Mouse (Mus musculus) left cerebral cortex, adult 9 months (tissue): ENCODE measurements around the gene Gprc6a.

Experiments
- DNase-seq, 2 experiments: peaks; one replicate each; pipeline ENCODE4 v3.0.0; 2022; ENCODE audit warnings: low spot score in 2 of 2

Gene Gprc6a

DNA sequence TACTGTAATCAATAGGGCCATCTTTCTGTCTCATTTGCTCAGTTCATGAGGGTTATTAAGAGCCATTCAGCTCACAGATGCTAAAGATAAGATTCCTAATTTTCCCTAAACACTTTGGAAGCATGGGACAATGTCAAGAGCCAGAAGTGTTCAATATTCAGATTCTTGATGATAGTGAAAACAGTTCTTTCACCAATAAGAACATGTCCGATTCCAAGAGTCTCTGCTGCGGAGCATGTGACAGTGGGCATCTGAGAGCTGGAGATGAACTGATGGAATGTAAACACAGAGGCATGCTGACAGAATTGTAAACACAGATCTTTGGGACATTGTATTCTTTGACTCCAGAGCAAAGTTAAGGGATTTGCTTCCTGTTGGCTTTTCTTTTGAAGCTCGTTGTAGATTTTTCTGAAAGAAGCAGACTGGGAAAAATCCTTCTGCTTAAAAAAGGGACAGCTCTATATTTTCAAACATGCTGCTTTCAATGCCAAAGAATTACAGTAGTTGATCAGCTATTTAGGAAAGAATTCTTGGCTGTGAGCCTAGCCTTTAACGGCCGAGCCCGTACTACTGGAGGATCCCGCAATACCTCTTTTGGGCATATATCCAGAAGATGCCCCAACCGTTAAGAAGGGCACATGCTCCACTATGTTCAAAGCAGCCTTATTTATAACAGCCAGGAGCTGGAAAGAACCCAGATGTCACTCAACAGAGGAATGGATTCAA is at the start of gene Gprc6a:
Gene Gprc6a, minus strand, starts transcription at position 51 of the 726 bp plus-strand sequence.
- DNase-seq, result no peak

DNA sequence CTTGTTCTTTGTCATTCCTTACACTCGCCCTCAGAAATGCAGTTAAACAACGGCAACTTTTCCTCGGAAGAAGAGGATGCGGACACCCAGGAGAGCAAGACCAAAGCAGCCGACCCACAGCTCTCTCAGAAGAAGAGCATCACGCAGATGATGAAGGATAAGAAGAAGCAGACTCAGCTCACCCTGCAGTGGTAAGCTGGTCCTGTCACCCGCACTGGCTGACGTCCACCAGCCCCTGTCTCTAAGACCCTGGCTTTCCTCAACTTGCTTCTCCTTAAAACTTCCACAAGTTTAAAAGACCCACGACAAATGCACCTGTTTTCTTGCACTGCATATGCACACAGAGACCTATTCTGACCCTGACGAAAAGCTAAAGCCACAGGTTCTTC is 47.0 kb upstream of the Gprc6a start:
- no peak for DNase-seq

DNA sequence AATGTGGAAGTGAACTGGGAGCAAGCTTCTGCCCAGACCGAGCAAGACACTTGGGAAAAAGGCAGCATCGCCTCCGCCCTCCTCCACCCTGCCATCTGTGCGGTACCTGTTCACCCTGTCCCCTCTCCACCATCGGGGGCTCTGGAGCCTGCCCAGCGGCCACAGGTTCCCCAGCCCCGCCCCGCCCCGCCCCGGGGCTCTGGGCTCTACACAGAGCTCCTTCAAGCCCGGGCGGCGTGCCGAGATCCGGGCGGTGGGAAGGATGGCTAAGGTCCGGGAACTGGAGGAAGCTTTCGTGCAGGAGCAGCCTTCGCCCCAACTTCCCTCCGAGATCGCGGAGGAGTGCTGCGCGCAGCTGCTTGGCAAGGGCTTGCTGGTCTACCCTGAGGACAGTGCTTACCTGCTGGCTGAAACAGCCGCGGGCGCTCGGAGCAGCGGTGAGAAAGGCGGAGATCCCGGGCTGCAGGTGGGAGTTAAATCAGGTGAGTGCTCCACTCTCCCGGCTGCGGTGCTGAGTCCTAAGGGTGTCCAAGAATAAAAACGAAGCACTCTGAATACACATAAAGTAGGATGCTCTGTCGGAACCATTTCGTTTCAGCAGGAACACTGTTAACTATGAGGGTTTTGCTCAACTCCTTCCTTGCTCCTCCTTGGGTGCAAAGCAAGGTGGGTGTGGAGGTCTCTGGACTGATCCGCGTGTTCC is 46.4 kb upstream of the Gprc6a start, which contains the start of gene Rfx6:
Gene Rfx6, plus strand, starts transcription at position 209 of the 703 bp plus-strand sequence.
- DNase-seq, result peak in 1 of 2 experiments; percentile 8

DNA sequence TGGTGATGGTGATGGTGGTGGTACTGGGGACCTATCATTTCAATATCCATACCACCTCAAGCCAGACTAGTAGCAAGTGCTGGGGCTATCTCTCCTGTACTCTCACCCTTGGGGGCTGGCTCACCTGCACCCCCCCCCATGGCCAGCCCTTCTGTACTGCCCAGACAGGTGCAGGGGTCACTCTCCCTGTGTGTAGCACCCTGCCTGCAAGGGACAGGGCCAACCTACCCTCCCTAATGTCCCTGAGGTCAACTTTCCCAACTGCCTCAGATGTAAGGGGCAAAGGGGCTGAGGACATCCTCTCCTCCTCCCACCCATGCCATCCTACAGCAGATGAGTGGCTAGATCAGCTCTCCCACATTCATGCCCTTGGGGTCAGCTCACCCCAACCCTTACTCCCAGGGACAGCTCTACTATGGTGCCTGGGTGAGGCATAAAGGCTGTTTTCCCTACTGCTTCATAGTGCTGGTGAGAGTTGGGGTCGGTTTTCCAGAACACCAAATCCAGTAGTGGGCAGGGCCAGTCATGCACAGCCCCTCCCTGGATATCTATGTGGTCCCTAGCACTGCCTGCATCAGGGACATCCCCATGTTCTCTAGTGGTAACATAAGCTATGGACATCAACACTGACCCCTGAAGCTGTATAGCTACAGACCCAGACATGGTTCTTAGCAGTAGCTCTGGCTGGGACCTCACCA is 41.0 kb upstream of the Gprc6a start:
- no peak for DNase-seq

DNA sequence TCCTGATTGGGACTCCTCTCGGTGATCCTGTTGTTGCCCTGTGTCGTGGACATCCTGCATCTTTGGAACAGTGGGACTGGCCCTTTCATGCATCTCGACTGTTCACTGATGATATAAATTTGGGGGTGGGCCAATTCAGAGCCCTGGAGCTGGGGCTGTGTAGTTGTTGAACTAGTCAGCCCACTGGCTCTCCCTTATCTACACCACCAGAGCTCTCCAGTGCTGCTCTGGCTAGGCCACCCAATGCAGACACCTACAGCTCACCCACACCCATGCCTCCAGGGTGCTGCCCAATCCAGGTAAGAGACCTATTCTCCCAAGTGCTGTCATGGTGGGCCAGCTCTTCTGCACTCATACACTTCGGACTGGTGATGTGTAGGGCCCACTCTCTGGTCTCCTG is 40.3 kb upstream of the Gprc6a start:
- DNase-seq, result no peak

DNA sequence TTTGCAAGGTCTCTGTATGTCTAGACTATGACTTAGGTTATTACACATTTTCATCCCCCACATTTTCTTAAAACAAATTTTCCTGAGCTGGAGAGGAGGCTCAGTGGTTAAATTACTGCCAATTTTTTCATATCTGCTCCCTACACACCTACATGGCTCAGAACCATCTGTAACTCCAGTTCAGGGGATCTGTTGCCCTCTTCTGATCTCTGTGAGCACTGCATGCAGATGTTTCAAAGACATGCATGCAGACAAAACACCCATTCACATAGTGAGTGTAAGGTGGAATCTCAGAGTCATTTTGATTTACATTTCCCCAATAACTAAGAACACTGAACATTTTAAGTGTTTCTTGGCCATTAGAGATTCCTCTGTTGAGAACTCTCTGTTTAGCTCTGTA is 38.1 kb upstream of the Gprc6a start:
- no peak for DNase-seq

DNA sequence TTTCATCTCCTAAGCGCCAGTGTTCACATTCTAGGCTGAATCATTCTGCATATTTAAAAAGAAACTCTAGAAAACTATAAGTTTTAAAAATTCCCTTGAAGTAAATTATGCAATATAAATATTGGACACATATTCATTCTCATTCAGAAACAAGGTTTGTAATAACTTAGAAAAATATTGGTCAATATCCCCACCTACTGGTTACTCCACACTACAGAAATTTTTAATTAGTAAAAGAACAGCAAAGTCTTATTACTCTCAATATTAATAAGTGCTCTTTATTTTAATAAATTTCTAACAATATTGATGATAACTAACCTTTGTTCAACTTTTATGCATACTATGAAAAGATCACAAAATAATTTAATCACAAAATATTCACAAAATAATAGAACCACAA is 26.1 kb upstream of the Gprc6a start:
- no peak for DNase-seq

DNA sequence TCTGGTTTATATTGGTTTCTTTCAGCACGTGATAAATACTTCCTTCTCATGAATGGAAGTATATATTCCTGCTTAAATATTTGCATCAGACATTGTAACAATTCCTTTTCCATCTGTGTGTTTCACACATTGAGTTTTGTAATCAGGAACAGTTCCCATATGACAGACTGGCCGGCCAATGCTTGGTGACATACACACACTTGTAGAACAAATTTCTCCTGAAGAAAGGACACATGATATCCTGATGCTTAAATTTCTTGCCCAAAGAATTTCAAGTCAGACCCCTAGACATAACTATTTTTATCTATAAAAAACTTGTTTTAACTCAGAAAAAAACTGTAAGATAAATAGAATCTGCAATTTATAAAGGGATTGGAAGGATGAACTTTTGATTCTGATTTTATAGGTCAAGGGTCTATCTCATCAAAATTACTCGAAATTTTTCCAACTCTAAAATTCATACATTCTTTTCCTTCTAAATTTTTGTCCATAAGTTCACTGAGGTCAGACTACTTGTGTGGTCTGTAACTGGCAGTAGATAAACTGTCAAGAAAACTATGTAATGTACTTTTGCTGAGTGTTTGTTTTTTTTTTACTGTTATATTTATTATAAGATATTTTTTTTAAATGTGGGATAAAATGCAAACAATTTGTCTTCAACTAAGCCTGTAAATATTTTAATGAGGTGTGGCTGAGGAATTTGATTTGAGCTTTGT is 18.4 kb upstream of the Gprc6a start:
- DNase-seq, result no peak

DNA sequence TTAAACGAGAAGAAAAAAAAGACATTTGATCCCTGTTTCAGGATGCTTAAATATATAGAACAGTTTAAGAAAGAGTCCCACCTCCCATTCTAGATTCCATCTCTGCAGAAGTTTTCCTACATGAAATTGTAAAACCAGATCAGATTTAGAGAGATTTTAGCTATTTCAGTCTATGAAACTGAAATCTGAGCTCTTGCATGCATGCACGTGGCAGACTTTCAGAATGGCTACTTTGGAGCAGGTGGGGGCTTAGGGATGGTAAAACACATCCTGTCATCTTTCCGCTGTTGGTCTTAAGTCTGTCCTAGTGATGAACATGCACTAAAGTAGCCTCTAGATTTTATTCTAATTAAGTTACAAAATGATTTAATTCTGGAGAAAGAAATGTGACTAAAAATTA is 10.1 kb downstream of the Gprc6a start:
- DNase-seq, result no peak

DNA sequence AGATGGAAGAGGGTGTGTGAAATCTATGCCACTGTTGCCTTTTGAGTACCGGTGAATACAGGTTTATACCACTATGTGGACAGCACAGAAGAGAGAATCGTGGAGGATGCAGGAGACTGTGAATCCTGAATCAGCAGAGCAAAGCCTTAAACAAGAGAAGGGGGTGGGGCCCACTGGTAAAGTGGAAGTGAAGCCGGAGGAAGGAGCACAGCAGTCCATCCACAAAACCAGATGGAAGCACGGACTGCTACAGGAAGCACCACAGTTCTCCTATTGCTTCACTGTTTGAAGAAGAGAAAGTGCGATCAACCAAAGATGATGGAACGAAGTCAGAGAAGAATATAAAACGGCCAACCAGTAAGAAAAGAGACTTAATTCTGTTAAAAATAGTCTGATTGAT is 11.1 kb downstream of the Gprc6a start:
- no peak for DNase-seq

DNA sequence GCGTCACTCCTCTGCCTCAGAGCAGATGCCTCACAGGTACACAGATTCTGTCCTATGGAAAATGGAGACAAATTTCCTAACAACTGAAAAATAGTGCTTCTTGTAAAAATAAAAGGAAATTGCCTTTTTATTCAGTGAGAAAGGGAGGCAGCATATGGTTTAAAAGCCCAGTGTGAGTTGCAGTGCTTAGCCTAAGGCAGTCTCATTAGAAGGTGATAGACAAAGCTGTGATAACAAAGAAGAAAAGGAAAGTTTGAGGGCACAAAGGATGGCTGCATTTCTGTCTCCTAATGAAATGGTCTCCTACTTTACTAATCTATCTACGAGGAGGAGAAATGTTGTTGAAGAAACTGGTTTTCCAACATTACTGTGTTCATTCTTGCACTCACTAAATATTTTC is 12.7 kb downstream of the Gprc6a start:
- DNase-seq, result no peak

DNA sequence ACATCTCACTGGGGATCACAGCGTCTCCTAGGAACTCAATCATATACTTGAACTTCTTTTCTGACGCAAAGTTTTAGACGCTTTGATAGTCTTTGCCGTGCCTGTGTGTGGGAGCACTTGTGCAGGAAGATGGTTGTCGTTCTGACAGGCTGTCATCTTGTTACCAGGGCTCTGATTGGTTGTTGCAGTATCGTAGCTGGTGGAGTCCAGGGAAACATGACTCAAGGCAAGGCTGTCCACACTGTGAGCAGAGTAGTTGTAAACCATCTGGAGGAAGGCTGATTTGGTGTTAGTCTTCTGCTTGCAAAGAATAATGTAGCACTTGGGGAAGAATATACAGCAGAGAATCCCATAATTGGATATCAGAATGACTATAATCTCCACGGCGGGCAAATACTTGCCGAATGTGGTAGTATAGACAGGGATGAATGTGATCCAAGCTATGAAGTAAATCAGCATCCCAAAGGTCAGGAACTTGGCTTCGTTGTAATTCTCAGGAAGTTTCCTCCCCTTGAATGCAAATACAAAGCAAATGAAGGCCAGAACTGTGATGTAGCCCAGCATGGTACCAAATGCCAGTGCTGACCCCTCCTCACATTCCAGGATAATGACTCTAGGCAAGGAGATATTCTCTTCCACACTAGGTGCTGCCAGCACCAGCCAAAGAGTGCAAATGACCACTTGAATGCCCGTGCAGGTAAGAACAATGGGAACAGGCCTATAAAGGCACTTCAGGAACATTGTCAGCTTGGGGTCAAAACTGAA is 16.3 kb downstream of the Gprc6a start:
- no peak for DNase-seq

DNA sequence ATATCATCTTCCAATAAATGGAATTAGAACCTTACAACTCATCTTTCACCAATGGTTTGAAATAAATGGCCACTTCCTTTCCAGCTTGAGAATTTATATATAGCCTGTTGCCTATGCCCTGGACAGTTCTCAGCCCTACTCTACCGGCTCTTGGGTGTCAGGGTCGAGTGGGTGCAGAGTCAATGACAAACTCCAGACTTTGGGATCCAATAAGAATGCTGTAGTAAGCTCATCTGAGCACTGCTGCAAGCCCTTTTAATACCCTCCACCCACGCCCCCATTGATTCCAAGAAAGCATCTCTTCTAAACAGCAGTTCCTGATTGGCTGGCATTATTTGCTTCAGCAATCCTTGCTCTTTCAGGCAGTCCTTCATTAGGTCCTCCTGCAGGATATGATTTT is 17.8 kb downstream of the Gprc6a start:
- no peak for DNase-seq

DNA sequence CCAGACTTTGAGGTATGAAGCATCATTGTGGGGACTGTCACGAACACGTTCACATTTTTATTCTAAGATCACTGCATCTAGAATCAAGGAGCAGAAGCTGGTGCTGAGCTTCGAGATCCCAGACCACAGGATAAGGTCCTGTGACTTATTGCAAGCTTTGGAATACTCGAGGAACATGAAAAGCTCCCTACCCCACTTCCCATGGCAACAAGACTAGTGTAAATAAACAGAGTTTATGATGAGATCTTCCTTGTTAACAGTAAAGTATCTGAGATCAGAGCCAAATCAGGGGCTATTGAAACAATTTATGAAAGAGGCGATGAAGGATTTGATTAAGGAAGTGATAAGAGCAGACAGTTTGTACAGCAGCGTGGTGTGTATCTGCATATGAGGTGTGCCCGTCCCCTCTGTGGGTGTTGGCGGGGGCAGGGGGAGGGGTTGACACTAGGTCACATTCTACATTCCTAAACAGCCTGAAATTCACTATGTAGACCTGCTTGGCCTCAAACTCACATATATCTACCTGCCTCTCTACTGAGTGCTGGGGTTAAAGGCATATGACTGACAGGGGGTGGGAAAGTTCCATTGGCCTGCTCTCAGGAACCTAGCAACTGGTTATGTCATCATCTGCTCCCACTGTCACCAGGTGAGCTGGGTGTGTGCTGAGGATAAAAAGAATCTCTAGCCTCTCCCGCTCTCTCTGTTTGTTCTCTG is 19.1 kb downstream of the Gprc6a start:
- DNase-seq, result no peak

DNA sequence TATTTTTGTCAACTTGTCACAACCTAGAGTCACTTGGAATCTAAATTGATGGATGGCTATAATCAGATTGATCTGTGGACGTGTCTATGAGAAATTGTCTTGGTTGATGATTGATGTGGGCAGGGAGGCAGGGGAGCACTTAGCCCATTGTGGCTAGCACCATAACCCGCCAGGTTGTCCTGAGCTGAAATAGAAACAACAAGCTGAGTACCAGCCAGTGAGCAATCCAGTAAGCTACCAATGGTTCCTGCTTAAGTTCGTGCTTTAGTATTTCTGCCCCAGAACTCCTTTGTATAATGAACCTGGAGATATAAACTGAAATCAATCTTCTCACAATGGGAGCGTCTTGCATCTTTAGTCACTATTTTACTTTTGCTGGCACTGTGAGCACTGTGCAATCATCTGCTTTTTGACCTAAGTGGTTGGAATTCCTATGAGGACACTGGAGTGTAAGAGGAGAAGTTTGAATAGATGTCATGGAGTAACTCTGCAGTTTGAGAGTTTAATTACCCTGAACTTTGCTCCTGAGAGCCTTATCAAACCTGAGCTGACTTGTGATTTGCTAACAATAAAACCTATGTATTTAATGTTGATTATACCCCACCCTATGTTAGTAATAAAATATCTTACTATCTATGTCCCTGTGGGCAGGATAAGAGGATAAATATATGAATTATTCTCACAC is 21.4 kb downstream of the Gprc6a start:
- DNase-seq, result no peak

DNA sequence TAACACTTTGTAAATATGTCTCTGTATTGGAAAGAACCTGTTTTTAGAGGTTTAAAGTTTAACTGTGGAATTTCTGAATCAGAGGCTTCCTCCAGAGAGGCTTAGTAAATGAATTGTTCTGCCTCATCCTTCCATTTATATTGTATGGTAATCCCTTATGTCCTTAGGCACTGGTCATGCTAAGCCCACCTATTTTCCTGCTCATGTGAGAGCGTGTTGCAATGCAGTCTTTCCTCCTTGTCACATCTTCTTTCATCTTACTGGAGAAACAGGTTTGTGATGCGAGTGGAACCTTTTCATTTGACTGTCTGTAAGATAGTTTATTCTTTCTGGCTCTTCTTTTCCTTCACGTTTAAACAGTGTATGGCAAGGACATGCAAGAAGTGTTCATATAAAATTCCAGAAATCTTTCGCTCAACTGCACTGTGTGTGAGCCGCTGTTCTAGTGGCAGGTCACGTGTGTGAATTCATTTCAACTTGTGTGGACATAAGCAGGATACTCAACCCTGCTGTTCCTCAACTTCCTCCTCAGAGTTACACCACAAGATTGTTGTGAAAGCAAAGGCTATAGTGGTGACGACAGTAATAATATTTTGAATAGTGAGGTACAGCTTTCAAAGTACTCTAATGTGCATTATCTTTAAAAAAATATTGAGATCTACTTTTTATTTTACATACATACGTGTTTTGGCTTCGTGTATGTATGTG is 34.2 kb downstream of the Gprc6a start:
- no peak for DNase-seq

DNA sequence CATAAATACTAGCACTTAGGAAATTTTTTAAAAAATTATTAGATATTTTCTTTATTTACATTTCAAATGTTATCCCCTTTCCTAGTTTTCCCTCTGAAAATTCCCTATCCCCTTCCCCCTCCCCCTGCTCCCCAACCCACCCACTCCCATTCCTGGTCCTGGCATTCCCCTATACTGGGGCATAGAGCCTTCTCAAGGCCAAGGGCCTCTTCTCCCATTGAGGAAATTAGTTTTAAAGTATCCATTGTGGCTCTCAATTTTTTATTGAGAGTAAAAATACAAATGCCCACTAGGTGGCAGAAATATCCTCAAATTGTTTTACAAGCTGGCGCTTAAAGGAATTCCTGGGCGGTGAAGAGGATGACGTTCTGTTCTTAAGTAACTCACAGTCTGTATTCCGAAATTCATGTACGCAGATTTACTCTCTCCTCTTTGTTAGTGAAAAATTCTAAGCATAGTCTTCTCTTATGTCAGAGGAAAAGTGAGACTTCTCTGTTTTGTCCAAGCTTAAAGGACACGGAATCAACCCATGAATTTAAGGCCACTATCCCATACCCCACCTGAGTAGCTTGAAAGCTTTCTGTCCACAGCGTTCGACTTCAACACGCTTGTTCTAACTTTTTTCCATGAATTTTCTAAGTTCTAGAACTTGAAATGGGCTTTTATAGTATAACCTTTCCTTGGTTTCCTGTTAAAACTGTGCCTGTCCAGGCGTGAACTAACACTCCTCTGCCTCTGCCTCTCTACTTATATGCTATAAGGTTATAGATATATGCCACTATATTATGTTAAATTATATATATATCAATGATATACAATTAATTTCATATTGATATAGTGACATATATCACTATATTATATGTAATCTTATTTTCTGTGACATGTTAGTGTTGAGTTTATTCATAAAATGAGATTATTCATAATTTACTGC is 36.0 kb downstream of the Gprc6a start:
- DNase-seq, result no peak

DNA sequence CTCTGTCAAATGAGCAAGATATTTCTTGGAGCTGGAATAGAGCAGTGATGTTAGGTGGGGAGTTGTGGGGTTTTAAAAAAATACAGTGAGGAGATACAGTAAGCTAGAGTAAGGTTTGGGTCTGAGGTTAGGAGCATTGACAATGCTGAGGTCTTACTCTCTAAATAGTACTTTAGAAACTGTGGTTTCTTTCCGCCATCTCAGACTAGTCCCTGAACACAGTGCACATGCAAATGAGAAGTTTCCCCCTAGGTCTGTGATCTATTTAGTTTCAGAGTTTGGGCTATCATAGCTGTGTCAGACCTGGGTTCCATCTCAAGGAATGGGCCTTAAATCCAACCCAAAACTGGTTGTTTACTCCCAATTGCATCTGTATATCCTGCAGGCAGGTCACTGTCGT is 39.7 kb downstream of the Gprc6a start:
- no peak for DNase-seq
